Mouse (Mus musculus): ENCODE data around the gene Arhgef40.
A peak's percentile ranks its signal among the peaks of the same experiment; 100 is the strongest.

The Arhgef40 gene

GRCm38 (mm10) chr14:51984247-51985231 is at the start of gene Arhgef40:
Arhgef40 (plus strand) TSS chr14:51984719.
- DNase-seq (ENCODE audit: low read depth): peak; percentile 49

- no peak for DNase-seq (ENCODE audit: low read depth)
Observed at GRCm38 (mm10) chr14:51939005-51939404, 45.5 kb upstream of the Arhgef40 start.

- no peak for DNase-seq (ENCODE audit: low read depth)
Observed at GRCm38 (mm10) chr14:51940944-51941560, 43.5 kb upstream of the Arhgef40 start.

- no peak for DNase-seq (ENCODE audit: low read depth)
Observed at GRCm38 (mm10) chr14:51941577-51941976, 42.9 kb upstream of the Arhgef40 start.

- DNase-seq (ENCODE audit: low read depth): no peak
Observed at GRCm38 (mm10) chr14:51942236-51942635, 42.3 kb upstream of the Arhgef40 start.

GRCm38 (mm10) chr14:51943336-51943735 is 41.2 kb upstream of the Arhgef40 start:
- no peak for DNase-seq (ENCODE audit: low read depth)

- no peak for DNase-seq (ENCODE audit: low read depth)
Observed at GRCm38 (mm10) chr14:51960316-51960715, 24.2 kb upstream of the Arhgef40 start.

GRCm38 (mm10) chr14:51967400-51967799 is 17.1 kb upstream of the Arhgef40 start:
- no peak for DNase-seq (ENCODE audit: low read depth)

- no peak for DNase-seq (ENCODE audit: low read depth)
Observed at GRCm38 (mm10) chr14:51979252-51979651, 5.3 kb upstream of the Arhgef40 start.

- no peak for DNase-seq (ENCODE audit: low read depth)
Observed at GRCm38 (mm10) chr14:51983251-51983650, 1.3 kb upstream of the Arhgef40 start.

- no peak for DNase-seq (ENCODE audit: low read depth)
Observed at GRCm38 (mm10) chr14:51983855-51984246, 668 bp upstream of the Arhgef40 start.

GRCm38 (mm10) chr14:51985301-51986152 is 1.0 kb downstream of the Arhgef40 start:
- peak; percentile 33 for DNase-seq (ENCODE audit: low read depth)

GRCm38 (mm10) chr14:51986153-51986505 is 1.6 kb downstream of the Arhgef40 start:
- DNase-seq (ENCODE audit: low read depth): no peak

GRCm38 (mm10) chr14:51987177-51987576 is 2.7 kb downstream of the Arhgef40 start:
- DNase-seq (ENCODE audit: low read depth): no peak

- DNase-seq (ENCODE audit: low read depth): no peak
Observed at GRCm38 (mm10) chr14:51988731-51989130, 4.2 kb downstream of the Arhgef40 start.

- DNase-seq (ENCODE audit: low read depth): no peak
Observed at GRCm38 (mm10) chr14:51989461-51989970, 5.0 kb downstream of the Arhgef40 start.

GRCm38 (mm10) chr14:51994453-51994852 is 9.9 kb downstream of the Arhgef40 start:
- no peak for DNase-seq (ENCODE audit: low read depth)

- no peak for DNase-seq (ENCODE audit: low read depth)
Observed at GRCm38 (mm10) chr14:51995219-51995871, 10.8 kb downstream of the Arhgef40 start.

GRCm38 (mm10) chr14:51996231-51996841 is 11.8 kb downstream of the Arhgef40 start:
- peak; percentile 21 for DNase-seq (ENCODE audit: low read depth)

- DNase-seq (ENCODE audit: low read depth): no peak
Observed at GRCm38 (mm10) chr14:51996866-51997265, 12.3 kb downstream of the Arhgef40 start.

- no peak for DNase-seq (ENCODE audit: low read depth)
Observed at GRCm38 (mm10) chr14:51997483-51997882, 13.0 kb downstream of the Arhgef40 start.

All from naive thymus-derived CD4-positive, alpha-beta T cell, adult 2 months (primary cell).